Comparison of ENCODE assay signal across 8 mouse cellular contexts in genomic region chr14:119099570-119099891, GRCm38 (mm10). TPM values are rescaled to one million over a fixed set of nuclear protein-coding genes. Genes with fewer than 3 reads are reported as not detected.
A peak's percentile ranks its signal among the peaks of the same experiment; 100 is the strongest.
DNase-seq lines count a peak whose midpoint lies in the region; ATAC-seq and TF ChIP-seq lines count a peak whose summit lies in the region.

No protein-coding gene starts in this region.

- H3K9ac ChIP-seq in heart, postnatal 0 days (replicated peaks; ENCODE audit: low read depth, low read length) = peak overlapping the region; percentile 62
- H3K9ac ChIP-seq in hindbrain, embryonic 13.5 days = peak overlapping the region; percentile 93
- H3K9ac ChIP-seq in midbrain, embryonic 14.5 days (replicated peaks; ENCODE audit: low read length) = peak overlapping the region; percentile 94

- peak; percentile 51 for ATAC-seq in heart, postnatal 0 days (ENCODE audit: insufficient read depth, low read depth)
- peak; percentile 90 for ATAC-seq in hindbrain, embryonic 13.5 days (ENCODE audit: low FRiP score)
- ATAC-seq in midbrain, embryonic 14.5 days (ENCODE audit: low FRiP score, low TSS enrichment) = peak; percentile 87; the same call in 1 of the 2 replicates

- no peaks in the 10 kb centered on the region for H3K36me3 ChIP-seq in heart, postnatal 0 days (replicated peaks; ENCODE audit: control insufficient read depth, insufficient read depth, low read length)
- no peaks in the 10 kb centered on the region for H3K36me3 ChIP-seq in hindbrain, embryonic 13.5 days
- no peaks in the 10 kb centered on the region for H3K36me3 ChIP-seq in midbrain, embryonic 14.5 days (ENCODE audit: control insufficient read depth, insufficient read depth, low read length)

- peak overlapping the region; percentile 69 for H3K4me3 ChIP-seq in heart, postnatal 0 days (ENCODE audit: low read depth, low read length)
- peak overlapping the region; percentile 68 for H3K4me3 ChIP-seq in hindbrain, embryonic 13.5 days
- H3K4me3 ChIP-seq in midbrain, embryonic 14.5 days (replicated peaks; ENCODE audit: low read depth, low read length) = peak overlapping the region; percentile 80

- no peak for TF ChIP-seq CTCF in heart, postnatal 0 days (IDR thresholded peaks at IDR 0.05; ENCODE audit: low read depth)
- no peak for TF ChIP-seq CTCF in brain, embryonic 14.5 days (IDR thresholded peaks at IDR 0.05; ENCODE audit: borderline replicate concordance, extremely low read depth, insufficient read depth, insufficient read length)

- 0 out of 2 replicates have a peak, but pooled peaks cover 4% of the 10 kb centered on the region for H3K4me1 ChIP-seq in heart, postnatal 0 days (ENCODE audit: control insufficient read depth, insufficient read depth)
- peaks cover 22% of the 10 kb centered on the region for H3K4me1 ChIP-seq in hindbrain, embryonic 13.5 days (replicated peaks)
- peaks cover 13% of the 10 kb centered on the region; the same call in 1 of the 2 replicates for H3K4me1 ChIP-seq in midbrain, embryonic 14.5 days (ENCODE audit: control insufficient read depth, insufficient read depth, low read length)

- 2% methylated on average over 13 of the region's 13 CpGs for WGBS in heart, postnatal 0 days
- WGBS in hindbrain, embryonic 13.5 days = 0% methylated on average over 13 of the region's 13 CpGs
- 2% methylated on average over 13 of the region's 13 CpGs for WGBS in midbrain, embryonic 14.5 days

- DNase-seq in heart, postnatal 0 days (ENCODE audit: low spot score) = no peak
- no peak for DNase-seq in heart, adult 8-10 months (ENCODE audit: low spot score)
- DNase-seq in brain, embryonic 14.5 days (ENCODE audit: low read depth) = no peak
- DNase-seq in midbrain, embryonic 14.5 days = no peak
- DNase-seq in layer of hippocampus, adult 8-10 months (ENCODE audit: low spot score in 2 of 2) = no peak
- DNase-seq in ovary, postnatal 10 days (ENCODE audit: low spot score) = no peak
- no peak for DNase-seq in retina, embryonic 14.5 days (ENCODE audit: low spot score)

- H3K9me3 ChIP-seq in heart, postnatal 0 days (replicated peaks; ENCODE audit: control insufficient read depth, low read length) = no peaks in the 10 kb centered on the region
- H3K9me3 ChIP-seq in hindbrain, embryonic 13.5 days = no peaks in the 10 kb centered on the region
- no peaks in the 10 kb centered on the region for H3K9me3 ChIP-seq in midbrain, embryonic 14.5 days (ENCODE audit: control insufficient read depth, low read length)

- H3K4me2 ChIP-seq in heart, postnatal 0 days (ENCODE audit: low read depth, low read length) = peak overlapping the region; percentile 98
- peak overlapping the region; percentile 77 for H3K4me2 ChIP-seq in hindbrain, embryonic 13.5 days
- H3K4me2 ChIP-seq in midbrain, embryonic 14.5 days (ENCODE audit: low read length) = peak overlapping the region; percentile 87

- H3K27ac ChIP-seq in heart, postnatal 0 days (ENCODE audit: low read depth) = no peak overlapping the region
- peak overlapping the region; percentile 94 for H3K27ac ChIP-seq in hindbrain, embryonic 13.5 days
- H3K27ac ChIP-seq in midbrain, embryonic 14.5 days (replicated peaks; ENCODE audit: low read depth, low read length) = peak overlapping the region; percentile 92

- no peaks in the 10 kb centered on the region for H3K27me3 ChIP-seq in heart, postnatal 0 days (ENCODE audit: control insufficient read depth, insufficient read depth, low read length)
- no peaks in the 10 kb centered on the region for H3K27me3 ChIP-seq in hindbrain, embryonic 13.5 days
- no peaks in the 10 kb centered on the region for H3K27me3 ChIP-seq in midbrain, embryonic 14.5 days (ENCODE audit: control insufficient read depth, insufficient read depth, low read length)

- no peak for TF ChIP-seq EP300 in heart, postnatal 0 days (IDR thresholded peaks at IDR 0.05; ENCODE audit: low read depth)

- TF ChIP-seq POLR2A in brain, embryonic 14.5 days (IDR thresholded peaks at IDR 0.05; ENCODE audit: borderline replicate concordance, extremely low read depth, insufficient read depth, insufficient read length, poor library complexity, severe bottlenecking) = peak; percentile 3; the same call in 1 of the 2 replicates

RNA-seq across cellular contexts. Expression of gene Uggt2, which starts 0.3 kb away (rescaled TPM):
- total RNA-seq in heart, postnatal 0 days (2014; rRNA removed; ENCODE audit: low replicate concordance) = 2.7 and 5.2 TPM in 2 replicates
- polyA plus RNA-seq in heart, postnatal 0 days (2015; fragmentation: Nextera tagmentation; extraction: Ambion mirVana) = 4.5 and 8.1 TPM in 2 replicates
- 1 to 10 TPM; 6.8 to 9.6 (median 7.5) TPM for total RNA-seq in heart, adult 8-10 months (2022)
- 42.6 and 43.8 TPM in 2 replicates for polyA plus RNA-seq in brain, embryonic 14.5 days (2012; rRNA removed)
- polyA plus RNA-seq in hindbrain, embryonic 13.5 days (2015; fragmentation: Nextera tagmentation; extraction: Ambion mirVana) = 18.5 and 22.2 TPM in 2 replicates
- polyA plus RNA-seq in midbrain, embryonic 14.5 days (2014; fragmentation: Nextera tagmentation; extraction: Ambion mirVana) = 24.4 and 27.9 TPM in 2 replicates
- 10 to 100 TPM; 28.3 to 45.0 (median 30.1) TPM for total RNA-seq in layer of hippocampus, adult 8-10 months (2022)

RNA-seq across cellular contexts. Expression of gene Hs6st3, which starts 38.6 kb away (rescaled TPM):
- not detected in 2 replicates for total RNA-seq in heart, postnatal 0 days (2014; rRNA removed; ENCODE audit: low replicate concordance)
- not detected in 2 replicates for polyA plus RNA-seq in heart, postnatal 0 days (2015; fragmentation: Nextera tagmentation; extraction: Ambion mirVana)
- total RNA-seq in heart, adult 8-10 months (2022) = not detected
- 4.2 and 11.1 TPM in 2 replicates for polyA plus RNA-seq in brain, embryonic 14.5 days (2012; rRNA removed)
- 1.2 and 1.9 TPM in 2 replicates for polyA plus RNA-seq in hindbrain, embryonic 13.5 days (2015; fragmentation: Nextera tagmentation; extraction: Ambion mirVana)
- polyA plus RNA-seq in midbrain, embryonic 14.5 days (2014; fragmentation: Nextera tagmentation; extraction: Ambion mirVana) = 2.9 and 7.8 TPM in 2 replicates
- total RNA-seq in layer of hippocampus, adult 8-10 months (2022) = 10 to 100 TPM; 58.0 to 69.9 (median 64.4) TPM
